Mouse (Mus musculus) stomach, embryonic 15.5 days (tissue): ENCODE results near the gene Dsn1. TPM values are rescaled to one million over a fixed set of nuclear protein-coding genes. Genes with fewer than 3 reads are reported as not detected.

Experiments used
- ATAC-seq: fragments of 200-750 bp; cut with Nextera tagmentation; 2 replicates; pipeline ENCODE4 v1.8.0; 2017; ENCODE audit warnings: low read depth, moderate number of reproducible peaks, moderate TSS enrichment; ENCODE audit not compliant: insufficient read depth, low FRiP score
- H3K27ac ChIP-seq: fragments of 300-500 bp; sonication (generic); 2 replicates; pipeline ENCODE4 v1.5.1; 2015; ENCODE audit warnings: mild to moderate bottlenecking, inconsistent platforms
- H3K27me3 ChIP-seq: fragments of 300-500 bp; sonication (generic); replicated peaks from 2 replicates; pipeline ENCODE4 v1.6.1; 2015; ENCODE audit warnings: inconsistent platforms
- H3K36me3 ChIP-seq: fragments of 300-500 bp; sonication (generic); 2 replicates; pipeline ENCODE4 v1.6.1; 2015; ENCODE audit warnings: inconsistent platforms
- H3K4me1 ChIP-seq: fragments of 300-500 bp; sonication (generic); 2 replicates; pipeline ENCODE4 v1.6.1; 2015; ENCODE audit warnings: inconsistent platforms
- H3K4me2 ChIP-seq: fragments of 300-500 bp; sonication (generic); 2 replicates; pipeline ENCODE4 v1.6.1; 2015; ENCODE audit warnings: mild to moderate bottlenecking, inconsistent platforms
- H3K4me3 ChIP-seq: fragments of 300-500 bp; sonication (generic); replicated peaks from 2 replicates; pipeline ENCODE4 v1.5.1; 2015; ENCODE audit warnings: inconsistent platforms
- H3K9ac ChIP-seq: fragments of 300-500 bp; sonication (generic); 2 replicates; pipeline ENCODE4 v1.6.1; 2015; ENCODE audit warnings: inconsistent platforms
- H3K9me3 ChIP-seq: fragments of 300-500 bp; sonication (generic); 2 replicates; pipeline ENCODE4 v1.6.1; 2016; ENCODE audit warnings: inconsistent platforms
- WGBS: fragments of 180-500 bp; shearing (Covaris S2); methylation state at CpG from one replicate; pipeline ENCODE4 v1.1.7; 2015; 5-methylcytosine and 5-hydroxymethylcytosine counted together
- polyA plus RNA-seq: library from polyadenylated mRNA; unstranded; fragments of >200 nt; fragmentation: Nextera tagmentation; extraction: Ambion mirVana; gene quantifications from 2 replicates; pipeline ENCODE4 v1.2.1, GENCODE M21; 2015

Dsn1 gene
- polyA plus RNA-seq, 1 experiment from 2014 or later: 27.3 TPM

DNA sequence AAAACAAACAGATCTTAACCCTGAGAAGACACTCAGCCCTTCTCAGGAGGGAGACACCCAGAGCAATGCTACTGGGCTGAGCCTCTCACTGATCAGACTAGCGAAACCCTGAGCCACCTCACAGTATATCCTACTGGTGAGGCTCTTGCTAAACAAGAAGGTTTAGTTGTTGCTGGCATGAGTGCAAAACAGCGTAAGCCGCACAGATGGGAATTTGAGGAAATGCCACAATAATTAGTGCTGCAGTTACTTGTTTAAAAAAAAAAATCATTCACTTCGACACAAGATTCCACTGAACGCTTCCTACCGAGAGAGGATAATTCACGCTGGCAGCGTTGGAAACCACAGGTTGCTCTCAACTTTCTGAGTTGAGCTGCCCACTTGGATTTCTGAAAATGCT is 36.6 kb upstream of the Dsn1 start:
- no peaks in the 10 kb centered on the region for H3K27me3 ChIP-seq
- no peak for ATAC-seq
- H3K27ac ChIP-seq: no peak overlapping the region
- peaks cover 42% of the 10 kb centered on the region for H3K36me3 ChIP-seq
- WGBS: 91% methylated on average over 8 of the region's 8 CpGs
- H3K4me2 ChIP-seq: no peak overlapping the region
- H3K4me3 ChIP-seq: no peak overlapping the region
- H3K9ac ChIP-seq: no peak overlapping the region
- no peaks in the 10 kb centered on the region for H3K4me1 ChIP-seq
- no peaks in the 10 kb centered on the region for H3K9me3 ChIP-seq

DNA sequence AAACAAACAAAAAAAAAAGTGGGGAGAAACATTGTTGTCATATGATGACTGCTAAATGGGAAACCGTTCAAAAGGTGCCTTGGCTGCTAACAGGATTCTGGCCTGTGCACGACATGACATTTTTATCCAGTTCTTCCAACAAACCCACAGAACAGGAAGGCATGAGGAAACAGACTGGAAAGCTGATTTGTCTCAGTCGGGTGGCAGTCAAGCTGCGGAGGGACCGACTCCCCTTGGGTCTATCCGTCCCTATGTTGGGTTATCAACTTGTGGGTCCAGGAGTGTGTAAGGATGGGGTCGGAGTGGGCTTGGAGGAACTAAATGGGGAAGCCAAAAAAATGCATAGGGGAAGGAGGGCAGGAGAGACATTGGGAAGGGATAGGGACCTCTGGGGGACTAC is 34.5 kb upstream of the Dsn1 start:
- H3K4me2 ChIP-seq: no peak overlapping the region
- no peaks in the 10 kb centered on the region for H3K9me3 ChIP-seq
- no peaks in the 10 kb centered on the region for H3K27me3 ChIP-seq
- H3K4me1 ChIP-seq: no peaks in the 10 kb centered on the region
- H3K36me3 ChIP-seq: peaks cover 38% of the 10 kb centered on the region
- no peak overlapping the region for H3K27ac ChIP-seq
- H3K9ac ChIP-seq: no peak overlapping the region
- 83% methylated on average over 7 of the region's 7 CpGs for whole genome bisulfite sequencing
- ATAC-seq: no peak
- H3K4me3 ChIP-seq: no peak overlapping the region

DNA sequence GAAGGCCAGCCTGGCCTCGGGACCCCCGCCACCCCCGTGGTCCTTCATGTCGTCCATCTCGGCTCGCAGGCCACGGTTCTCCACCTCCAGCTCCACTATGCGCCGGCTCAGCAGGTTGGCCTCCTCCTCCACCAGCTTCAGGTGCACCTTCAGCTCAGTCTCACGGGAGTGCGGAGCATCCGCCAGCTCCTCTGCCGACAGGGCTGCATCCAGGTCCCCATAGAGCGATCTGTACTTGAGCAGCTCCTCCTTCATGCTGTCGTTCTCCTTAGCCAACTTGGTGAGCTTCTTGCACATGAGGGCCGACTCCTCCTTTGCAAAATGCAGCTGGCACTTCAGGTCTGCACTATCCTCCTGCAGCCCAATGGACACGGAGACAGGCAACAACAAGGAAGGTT is 33.7 kb upstream of the Dsn1 start:
- H3K4me3 ChIP-seq: no peak overlapping the region
- no peaks in the 10 kb centered on the region for H3K27me3 ChIP-seq
- no peaks in the 10 kb centered on the region for H3K9me3 ChIP-seq
- H3K4me2 ChIP-seq: no peak overlapping the region
- WGBS: 81% methylated on average over 17 of the region's 17 CpGs
- ATAC-seq: no peak
- no peak overlapping the region for H3K27ac ChIP-seq
- H3K4me1 ChIP-seq: no peaks in the 10 kb centered on the region
- peaks cover 32% of the 10 kb centered on the region for H3K36me3 ChIP-seq
- H3K9ac ChIP-seq: no peak overlapping the region

DNA sequence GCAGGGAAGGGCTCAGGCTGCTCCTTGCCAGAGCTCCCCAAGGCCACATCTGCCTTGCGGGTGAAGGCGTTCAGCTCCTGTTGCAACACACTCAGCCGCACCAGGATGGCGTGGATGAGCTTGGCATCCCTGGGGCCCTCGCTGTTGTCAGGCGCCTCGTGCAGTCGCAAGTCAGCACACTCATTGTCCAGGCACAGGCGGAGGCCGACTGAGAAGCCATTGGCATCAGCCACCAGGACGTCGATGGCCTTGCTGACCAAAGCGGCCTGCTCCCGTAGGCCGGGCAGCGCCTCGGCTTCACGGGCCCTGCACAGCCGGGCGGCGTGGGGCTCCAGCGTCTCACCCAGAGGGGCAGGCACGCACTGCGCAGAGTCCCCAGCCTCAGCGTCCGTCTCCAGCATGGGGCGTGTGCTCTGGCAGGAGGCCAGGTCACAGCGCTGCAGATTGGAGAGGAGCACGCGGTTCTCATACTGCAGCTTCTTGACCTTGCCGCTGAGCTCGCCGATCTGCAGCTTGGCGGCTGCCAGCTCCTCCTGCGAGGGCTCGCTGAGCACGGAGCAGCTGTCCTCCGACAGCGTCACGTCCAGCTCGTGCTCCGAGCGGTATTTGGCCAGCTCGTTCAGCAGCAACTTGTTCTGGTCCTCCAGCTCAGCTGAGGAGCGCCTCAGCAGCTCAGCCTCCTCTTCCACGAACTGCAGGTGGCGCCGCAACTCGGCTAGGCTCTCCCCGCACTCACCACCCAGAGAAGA is 33.1 kb upstream of the Dsn1 start:
- Histone ChIP-seq H3K4me2 (no peak overlapping the region), H3K4me1 (no peaks in the 10 kb centered on the region), H3K9ac (no peak overlapping the region), H3K4me3 (no peak overlapping the region), H3K36me3 (peaks cover 29% of the 10 kb centered on the region), H3K27ac (no peak overlapping the region), H3K9me3 (no peaks in the 10 kb centered on the region), H3K27me3 (no peaks in the 10 kb centered on the region)
- peak; percentile 45 for ATAC-seq
- 81% methylated on average over 50 of the region's 50 CpGs for WGBS

GRCm38 (mm10) chr2:157037303-157037702 is 30.3 kb upstream of the Dsn1 start:
- no peak overlapping the region for H3K27ac ChIP-seq
- no peaks in the 10 kb centered on the region for H3K4me1 ChIP-seq
- no peak overlapping the region for H3K4me2 ChIP-seq
- H3K9ac ChIP-seq: no peak overlapping the region
- no peaks in the 10 kb centered on the region for H3K9me3 ChIP-seq
- 91% methylated on average over 9 of the region's 9 CpGs for WGBS
- no peaks in the 10 kb centered on the region for H3K27me3 ChIP-seq
- ATAC-seq: no peak
- H3K36me3 ChIP-seq: peaks cover 45% of the 10 kb centered on the region
- no peak overlapping the region for H3K4me3 ChIP-seq

DNA sequence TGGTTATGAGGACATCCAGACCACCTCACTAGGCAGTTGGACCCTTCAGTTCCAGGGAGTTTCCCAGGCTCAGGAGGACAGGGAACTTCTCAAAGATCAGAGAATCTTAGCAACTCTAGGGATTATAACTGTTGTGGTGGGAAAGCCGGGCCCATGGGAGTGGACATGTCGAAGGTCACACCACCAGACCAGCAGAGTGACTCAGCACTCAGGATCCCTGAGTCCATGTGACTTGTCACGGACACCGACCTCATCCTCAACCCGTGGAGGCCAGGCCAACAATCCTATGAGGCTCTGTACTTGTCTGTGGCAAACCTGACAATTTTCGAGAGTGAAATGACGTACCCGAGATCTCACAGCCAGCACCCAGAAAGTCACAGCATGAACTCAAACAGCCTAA is 29.4 kb upstream of the Dsn1 start:
- Histone ChIP-seq H3K36me3 (peaks cover 40% of the 10 kb centered on the region), H3K9ac (no peak overlapping the region), H3K4me1 (no peaks in the 10 kb centered on the region), H3K27ac (no peak overlapping the region), H3K27me3 (no peaks in the 10 kb centered on the region), H3K9me3 (no peaks in the 10 kb centered on the region), H3K4me3 (no peak overlapping the region), H3K4me2 (no peak overlapping the region)
- 87% methylated on average over 8 of the region's 8 CpGs for WGBS
- no peak for ATAC-seq

- H3K4me1 ChIP-seq: no peaks in the 10 kb centered on the region
- H3K4me2 ChIP-seq: no peak overlapping the region
- H3K36me3 ChIP-seq: peaks cover 35% of the 10 kb centered on the region
- 91% methylated on average over 7 of the region's 7 CpGs for WGBS
- no peaks in the 10 kb centered on the region for H3K9me3 ChIP-seq
- H3K27ac ChIP-seq: no peak overlapping the region
- H3K27me3 ChIP-seq: no peaks in the 10 kb centered on the region
- no peak overlapping the region for H3K4me3 ChIP-seq
- no peak overlapping the region for H3K9ac ChIP-seq
- ATAC-seq: no peak
Measured at GRCm38 (mm10) chr2:157035371-157035770, 28.4 kb upstream of the Dsn1 start.

- Histone ChIP-seq H3K9ac (no peak overlapping the region), H3K9me3 (no peaks in the 10 kb centered on the region), H3K4me1 (no peaks in the 10 kb centered on the region), H3K4me3 (no peak overlapping the region), H3K36me3 (peaks cover 64% of the 10 kb centered on the region), H3K27ac (no peak overlapping the region), H3K4me2 (no peak overlapping the region), H3K27me3 (no peaks in the 10 kb centered on the region)
- 41% methylated on average over 9 of the region's 9 CpGs for WGBS
- no peak for ATAC-seq
Measured at GRCm38 (mm10) chr2:157030804-157031203, 23.9 kb upstream of the Dsn1 start.

DNA sequence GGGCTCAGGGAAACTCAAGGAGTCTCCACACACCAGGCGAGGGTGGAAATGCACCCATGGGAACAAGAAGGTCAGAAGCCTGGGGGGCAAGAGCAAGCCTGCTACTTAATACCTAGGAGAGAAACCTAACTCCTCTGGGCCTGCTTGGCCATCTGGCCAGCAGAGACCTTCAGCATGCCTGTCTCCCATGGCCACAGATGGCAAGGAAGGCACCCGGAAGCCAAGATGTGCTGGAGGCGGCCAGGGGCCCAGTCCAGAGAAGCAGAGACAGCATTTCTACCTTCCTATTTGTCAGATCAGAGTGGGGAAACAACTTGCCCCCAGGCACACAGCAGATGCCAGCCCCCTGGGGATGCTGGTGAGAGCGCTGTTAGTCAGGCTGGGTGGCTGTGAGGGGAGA is 21.3 kb upstream of the Dsn1 start:
- Histone ChIP-seq H3K4me3 (no peak overlapping the region), H3K4me2 (no peak overlapping the region), H3K9ac (no peak overlapping the region), H3K4me1 (no peaks in the 10 kb centered on the region), H3K9me3 (no peaks in the 10 kb centered on the region), H3K27ac (no peak overlapping the region), H3K27me3 (no peaks in the 10 kb centered on the region), H3K36me3 (peaks cover 70% of the 10 kb centered on the region)
- 93% methylated on average over 4 of the region's 4 CpGs for WGBS
- ATAC-seq: no peak

DNA sequence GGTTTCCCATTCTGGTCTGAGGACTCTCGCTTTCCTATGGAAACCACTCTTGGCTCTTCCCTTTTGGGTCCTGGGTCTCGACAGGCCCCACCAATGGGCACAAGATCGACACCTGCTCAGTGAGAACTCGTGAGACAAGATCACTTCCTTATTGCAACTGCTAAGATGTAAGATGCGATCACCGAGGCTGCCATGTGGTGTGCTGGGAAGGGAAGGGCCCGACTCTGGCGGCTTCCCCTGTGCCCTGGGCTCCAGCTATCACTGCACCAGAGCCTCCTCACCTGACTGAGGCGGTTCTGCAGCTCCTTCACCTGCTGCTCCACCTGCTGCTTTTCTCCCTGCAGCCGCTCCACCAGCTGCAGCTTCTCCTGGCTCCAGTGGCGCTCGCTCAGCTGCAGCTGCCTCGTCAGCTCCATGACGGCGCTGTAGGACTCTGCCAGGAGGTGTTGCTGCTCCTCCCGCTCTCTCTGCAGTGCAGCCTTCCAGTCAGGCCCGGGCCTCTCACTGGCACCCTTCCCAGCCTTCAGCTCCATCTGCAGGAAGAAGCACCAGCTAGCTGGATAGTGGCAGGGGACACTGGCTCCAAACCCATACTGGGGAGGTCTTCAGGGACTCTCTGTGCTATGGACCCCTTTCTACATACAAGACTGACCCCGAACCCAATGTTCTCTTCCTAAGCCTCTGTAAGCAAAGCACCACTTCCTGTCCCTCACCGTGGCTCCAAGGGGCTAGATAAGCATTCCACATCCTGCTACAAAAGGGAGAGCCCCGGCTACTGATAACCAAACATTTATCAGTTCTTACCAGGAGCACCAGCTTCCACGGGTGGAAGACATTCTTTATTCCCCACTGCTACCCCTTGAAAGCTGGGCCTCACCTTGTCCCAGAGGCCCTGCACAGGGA is 20.4 kb upstream of the Dsn1 start:
- H3K36me3 ChIP-seq: peaks cover 73% of the 10 kb centered on the region
- no peak overlapping the region for H3K4me3 ChIP-seq
- ATAC-seq: peak; percentile 74; the same call in 1 of the 2 replicates
- no peak overlapping the region for H3K27ac ChIP-seq
- no peak overlapping the region for H3K9ac ChIP-seq
- 81% methylated on average over 21 of the region's 21 CpGs for WGBS
- H3K27me3 ChIP-seq: no peaks in the 10 kb centered on the region
- H3K9me3 ChIP-seq: no peaks in the 10 kb centered on the region
- no peak overlapping the region for H3K4me2 ChIP-seq
- no peaks in the 10 kb centered on the region for H3K4me1 ChIP-seq

- Histone ChIP-seq H3K27ac (no peak overlapping the region), H3K9ac (no peak overlapping the region), H3K27me3 (no peaks in the 10 kb centered on the region), H3K4me3 (no peak overlapping the region), H3K4me2 (no peak overlapping the region), H3K9me3 (no peaks in the 10 kb centered on the region), H3K4me1 (no peaks in the 10 kb centered on the region), H3K36me3 (peaks cover 76% of the 10 kb centered on the region)
- ATAC-seq: no peak
- 93% methylated on average over 16 of the region's 16 CpGs for WGBS
Measured at GRCm38 (mm10) chr2:157021156-157021555, 14.2 kb upstream of the Dsn1 start.

DNA sequence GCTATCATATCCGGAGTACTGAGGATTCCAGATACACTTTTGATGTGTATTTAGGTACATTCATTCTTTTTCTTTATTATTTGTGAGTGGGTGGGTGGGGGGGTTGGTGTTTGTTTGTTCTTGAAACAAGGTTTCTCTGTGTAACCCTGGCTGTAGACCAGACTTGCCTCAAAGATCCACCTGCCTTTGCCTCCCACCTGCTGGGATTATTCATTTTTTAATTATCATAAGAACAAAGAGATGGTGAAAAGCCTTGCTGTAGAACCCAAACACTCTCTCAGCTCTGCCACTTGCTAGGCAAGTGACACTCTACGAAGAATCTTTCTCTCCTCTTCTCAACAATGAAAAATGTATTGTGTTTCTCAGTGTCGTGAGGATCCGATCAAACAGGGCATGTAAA is 12.3 kb upstream of the Dsn1 start:
- no peak for ATAC-seq
- 89% methylated on average over 4 of the region's 4 CpGs for WGBS

More for the DNA sequence above, 12.3 kb upstream of the Dsn1 start:
- no peaks in the 10 kb centered on the region for H3K4me1 ChIP-seq
- no peak overlapping the region for H3K4me2 ChIP-seq
- no peak overlapping the region for H3K27ac ChIP-seq
- no peak overlapping the region for H3K4me3 ChIP-seq
- no peak overlapping the region for H3K9ac ChIP-seq
- no peaks in the 10 kb centered on the region for H3K27me3 ChIP-seq
- H3K36me3 ChIP-seq: peaks cover 67% of the 10 kb centered on the region
- H3K9me3 ChIP-seq: no peaks in the 10 kb centered on the region
